Mouse (Mus musculus): ENCODE data around the gene Hoxa7.

Hoxa7 gene

GRCm38 (mm10) chr6:52170898-52171223 lies 50.8 kb downstream of the Hoxa7 start:
- DNase-seq: no peak

DNA sequence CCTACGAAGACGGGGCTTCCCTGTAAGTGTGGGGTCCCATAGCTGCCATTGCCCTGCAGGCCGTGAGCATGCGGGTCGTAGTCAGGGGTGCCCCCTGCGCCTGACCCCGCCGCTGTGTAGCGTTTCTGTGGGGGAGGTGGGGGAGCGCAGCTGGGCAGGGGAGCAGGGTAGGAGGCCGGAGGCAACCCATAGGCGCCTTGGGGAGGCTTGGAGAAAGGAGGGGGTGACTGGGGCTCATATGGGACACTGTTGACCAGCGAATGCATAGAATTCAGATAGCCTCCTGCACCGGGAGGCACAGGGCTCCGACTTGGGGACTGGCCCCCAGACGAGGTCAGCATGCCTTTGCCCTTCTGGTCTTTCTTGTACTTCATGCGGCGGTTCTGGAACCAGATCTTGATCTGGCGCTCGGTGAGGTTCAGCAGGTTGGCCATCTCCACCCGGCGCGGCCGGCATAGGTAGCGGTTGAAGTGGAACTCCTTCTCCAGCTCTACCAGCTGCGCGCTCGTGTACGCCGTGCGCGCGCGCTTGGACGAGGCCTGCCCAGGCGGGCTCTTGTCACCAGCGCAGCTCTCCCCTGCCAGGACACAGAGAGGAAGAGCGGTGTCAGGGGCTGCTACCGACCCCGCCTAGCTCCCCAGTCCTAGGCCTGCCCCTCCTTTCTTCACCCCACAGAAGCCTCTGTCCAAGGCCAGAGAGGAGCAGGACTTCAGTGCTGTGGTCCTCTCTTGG lies 51.3 kb downstream of the Hoxa7 start:
- DNase-seq: no peak

DNA sequence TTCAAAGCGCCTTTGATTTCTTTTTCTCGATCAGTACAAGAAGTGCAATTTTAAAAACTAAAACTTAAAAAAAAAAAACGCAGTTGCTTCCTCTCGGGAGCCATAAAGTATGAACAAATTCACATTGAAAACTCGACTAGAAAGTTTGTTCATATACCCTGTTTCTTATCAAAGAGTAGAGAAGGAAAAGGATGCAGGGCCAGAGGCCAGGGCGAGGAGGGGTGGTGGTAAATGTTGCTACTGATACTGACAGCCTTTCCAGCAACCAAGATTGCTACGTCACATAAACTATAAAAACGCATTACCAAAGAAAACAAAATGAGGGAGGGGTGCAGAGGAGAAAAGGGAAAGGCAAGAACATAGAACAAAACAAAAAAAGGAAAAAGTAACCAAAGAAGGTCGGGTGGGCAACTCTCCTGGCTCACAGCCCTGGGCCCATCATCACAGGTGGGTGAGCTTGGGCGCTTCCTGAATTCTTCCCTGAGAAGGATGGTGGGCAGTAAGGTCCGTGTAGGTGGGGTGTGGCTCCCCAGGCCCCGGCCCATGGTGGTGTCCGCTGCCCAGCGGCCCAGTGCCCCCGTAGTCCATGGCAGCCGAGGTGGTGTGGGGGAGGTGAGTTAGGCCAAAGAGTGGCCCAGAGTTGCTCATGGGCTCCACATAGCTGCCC lies 52.0 kb downstream of the Hoxa7 start:
- DNase-seq: no peak

DNA sequence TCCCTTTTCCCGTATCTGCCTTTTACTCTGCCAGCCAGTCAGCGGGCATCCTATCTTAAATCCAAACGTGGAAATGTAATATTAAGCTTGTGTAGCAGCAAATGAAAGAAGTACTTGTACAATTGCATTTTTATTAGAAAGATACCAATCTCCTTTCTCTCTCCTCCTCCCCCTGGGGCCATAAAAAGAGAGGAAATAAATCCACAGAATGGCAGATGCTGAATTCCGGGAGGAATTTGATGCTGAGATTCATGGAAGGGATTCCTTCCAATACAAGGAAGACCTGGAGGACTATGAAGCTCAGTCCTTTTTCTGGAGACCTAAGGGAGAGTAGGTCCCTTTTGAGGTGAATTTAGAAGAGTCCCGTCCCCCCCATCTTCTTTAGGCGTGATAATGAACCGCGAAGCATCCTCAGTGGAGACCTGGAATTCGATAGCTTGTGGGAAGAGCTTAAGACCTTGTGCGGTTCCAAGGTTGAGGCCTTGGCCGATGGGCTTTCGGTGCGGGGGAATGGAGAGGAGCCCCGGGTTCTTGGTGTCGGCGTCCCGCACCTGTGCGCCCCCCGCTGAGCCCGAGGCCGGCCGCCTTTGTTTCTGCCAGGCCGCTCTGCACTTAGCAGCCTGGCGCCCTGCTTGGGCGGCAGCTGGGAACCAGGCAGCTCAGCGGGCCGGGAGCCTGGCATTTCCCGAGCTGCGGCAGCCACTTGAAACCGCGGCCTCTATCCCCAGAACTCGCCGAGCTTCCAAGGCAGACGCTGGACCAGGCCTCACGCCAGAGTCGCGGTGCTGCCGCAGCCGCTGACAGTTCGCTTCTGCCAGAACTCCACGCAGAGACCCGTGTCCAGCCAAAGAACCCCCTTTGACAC lies 53.2 kb downstream of the Hoxa7 start:
- DNase-seq: no peak

DNA sequence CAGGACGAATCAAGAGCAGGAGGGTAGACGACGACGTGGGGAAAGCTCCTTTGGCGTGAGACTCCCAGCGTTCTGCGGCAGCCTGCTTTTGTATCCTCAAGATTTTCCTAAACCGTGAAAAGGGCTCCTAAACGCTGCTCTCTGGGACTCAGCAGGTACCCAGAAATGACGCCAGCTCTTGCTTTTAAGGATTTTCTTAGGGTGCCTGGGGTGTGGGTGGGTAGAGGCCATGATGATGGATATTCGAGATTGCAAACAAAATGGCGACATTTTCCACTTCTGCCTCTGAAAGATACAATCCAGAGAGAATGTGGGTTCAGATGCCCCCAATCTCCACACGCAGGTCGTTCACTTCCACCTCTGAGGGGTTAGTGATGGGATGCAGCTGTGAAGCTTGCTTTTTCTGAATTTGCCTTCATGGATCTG lies 53.9 kb downstream of the Hoxa7 start:
- no peak for DNase-seq

GRCm38 (mm10) chr6:52167176-52167575 lies 54.5 kb downstream of the Hoxa7 start:
- DNase-seq: no peak

DNA sequence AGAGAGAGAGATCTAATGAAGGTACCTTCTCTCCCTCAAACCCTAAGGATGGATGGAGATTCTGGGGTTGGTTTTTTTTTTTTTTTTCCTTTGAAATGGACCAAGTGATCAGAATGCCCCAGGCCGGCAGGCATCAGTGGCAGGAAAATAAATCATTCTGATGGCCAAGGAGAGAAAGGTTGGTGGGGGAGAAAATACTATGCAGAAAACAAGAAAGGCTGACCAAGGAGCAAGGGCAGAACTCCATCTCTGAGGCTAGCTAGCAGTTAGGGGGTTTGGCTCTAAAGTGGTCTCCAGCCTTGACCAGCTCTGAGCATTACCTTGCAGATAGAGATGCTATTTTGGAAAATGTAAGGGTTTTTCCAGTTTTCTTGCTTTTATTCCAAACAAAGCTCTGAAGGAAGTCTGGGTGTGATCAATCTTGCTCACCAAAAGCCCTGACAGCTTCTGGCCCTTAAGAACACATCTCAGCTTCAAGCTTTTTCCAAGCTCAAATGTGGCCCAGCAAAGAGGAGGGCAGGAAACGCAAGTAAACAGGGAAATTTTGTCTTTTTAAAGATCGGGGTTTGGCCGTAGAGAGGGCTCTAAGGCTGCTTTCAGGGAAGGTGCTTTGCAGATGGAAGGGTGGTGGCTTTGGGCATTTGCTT lies 55.1 kb downstream of the Hoxa7 start:
- DNase-seq: no peak

DNA sequence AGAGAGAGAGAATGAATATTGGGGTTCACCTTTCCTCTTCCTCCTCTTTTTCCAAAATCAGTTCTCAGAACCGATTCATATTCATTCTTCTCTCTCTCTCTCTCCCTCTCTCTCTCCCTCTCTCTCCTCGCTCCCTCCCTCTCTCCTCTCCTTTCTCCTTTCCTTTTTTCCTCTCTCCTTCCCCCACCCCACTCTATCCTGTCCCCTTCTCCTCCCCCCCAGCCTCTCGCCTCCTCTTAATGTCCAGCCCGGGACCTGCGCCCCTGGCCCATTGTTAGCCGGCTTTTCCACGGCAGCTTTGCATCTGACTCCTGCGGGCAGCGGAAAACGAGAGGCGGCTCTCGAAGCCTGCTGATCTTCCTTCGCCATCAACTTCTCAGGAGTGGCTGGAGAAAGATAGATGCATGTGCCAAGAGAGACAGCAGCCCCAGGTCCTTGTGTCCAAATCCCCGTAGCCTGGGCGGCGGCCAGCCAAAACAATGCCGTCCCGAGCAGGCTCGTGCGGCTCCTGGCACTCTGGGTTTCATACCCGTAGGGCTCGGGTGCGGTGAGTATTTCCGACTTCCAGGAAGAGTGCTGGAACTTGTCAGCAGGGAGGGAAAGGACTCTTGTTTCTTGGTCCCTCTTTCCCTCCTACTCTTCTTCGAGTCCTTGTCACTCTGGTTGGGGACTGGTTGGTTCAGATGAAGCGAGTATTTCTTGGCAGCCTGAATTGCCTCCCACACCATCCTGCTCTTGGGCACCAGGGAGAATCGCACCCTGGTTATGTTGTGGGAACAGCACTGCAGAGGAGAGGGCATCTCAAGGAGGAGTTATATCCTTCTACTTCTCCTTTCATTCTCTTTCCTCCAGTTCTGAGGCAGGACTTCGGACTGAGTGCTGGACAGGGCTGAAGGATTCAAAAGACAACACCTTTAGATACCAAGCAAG lies 55.9 kb downstream of the Hoxa7 start:
- no peak for DNase-seq

DNA sequence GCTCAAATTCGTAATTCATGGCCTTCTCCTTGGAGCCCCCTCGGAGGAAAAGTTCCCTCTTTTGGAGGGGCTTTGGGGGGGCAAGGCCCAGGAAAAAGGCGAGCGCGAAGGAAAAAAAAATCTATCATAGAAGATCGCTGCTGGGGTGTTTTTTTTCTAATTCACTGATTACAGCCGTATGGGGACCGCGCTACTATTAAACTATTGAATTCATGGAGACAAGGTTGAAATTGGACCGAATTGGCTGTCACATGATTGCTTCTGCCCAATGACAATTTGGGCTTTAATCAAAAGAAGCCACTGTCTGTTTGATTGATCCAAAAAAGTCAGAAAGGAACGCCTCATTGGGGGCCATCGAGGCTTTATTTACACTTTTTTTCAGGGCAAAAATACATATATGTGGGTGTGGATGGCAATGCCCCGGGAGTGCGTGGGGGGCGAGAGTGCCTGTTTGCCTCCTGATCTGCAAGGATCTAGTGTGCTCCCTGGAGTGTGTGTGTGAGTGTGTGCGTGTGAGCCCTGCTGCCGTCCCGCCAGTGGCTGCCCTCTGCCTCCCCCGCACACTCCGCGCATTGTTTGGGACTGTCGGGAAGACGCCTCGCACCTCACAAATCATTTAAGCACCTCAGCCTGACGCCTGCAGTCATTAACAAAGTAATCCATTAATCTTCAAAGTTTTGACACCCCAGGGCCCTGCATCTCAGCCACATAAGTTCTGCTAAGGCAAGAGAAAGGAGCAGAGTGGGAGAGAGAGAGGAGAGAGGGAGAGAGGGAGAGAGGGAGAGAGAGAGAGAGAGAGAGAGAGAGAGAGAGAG lies 56.8 kb downstream of the Hoxa7 start, which contains the start of gene Hoxa2:
Gene Hoxa2, minus strand, starts transcription at position 206 of the 815 bp plus-strand sequence.
- no peak for DNase-seq

All from right cerebral cortex, adult 18-20 months (tissue).